ENCODE assay signal across 20 mouse cellular contexts in the genomic region with DNA sequence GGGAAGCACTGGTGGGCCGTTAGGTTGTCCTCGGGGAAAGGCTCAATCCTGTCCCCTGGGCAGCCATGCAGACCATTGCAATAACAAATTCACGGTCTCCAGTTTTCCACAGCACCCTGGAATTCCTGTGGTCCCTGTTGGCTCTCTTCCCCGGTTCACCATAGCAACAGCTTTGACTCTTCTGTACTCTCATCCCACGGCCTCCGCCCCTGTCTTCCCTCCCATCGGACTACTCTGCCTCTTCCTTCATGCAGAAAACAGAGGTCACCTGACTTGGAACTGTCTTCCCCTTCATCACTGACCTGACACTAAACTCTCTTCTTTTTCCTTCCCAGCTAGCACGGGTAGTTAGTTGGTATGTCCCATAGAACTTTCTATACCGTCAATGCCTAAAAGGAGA. TPM values are rescaled to one million over a fixed set of nuclear protein-coding genes. Genes with fewer than 3 reads are reported as not detected.
DNase-seq lines count a peak whose midpoint lies in the region; ATAC-seq and TF ChIP-seq lines count a peak whose summit lies in the region.
"Had no signal": no experiment of that assay in that cellular context is flagged by ENCODE, and none has a peak within 500 bp of the region (broad histone marks: within the 10 kb centered on the region; RNA-seq: fewer than 3 reads in every experiment).

No protein-coding gene starts in this region.

- intact Hi-C loops in left cerebral cortex, postnatal 4 days (cut with DNase I), result no loop called here

- 0 out of 2 replicates have a peak, but pooled peaks have one; percentile 40 for ATAC-seq in hindbrain, postnatal 0 days
- no peak for ATAC-seq in neural tube, embryonic 11.5 days (ENCODE audit: insufficient read depth, low FRiP score, low TSS enrichment)
- no peak for ATAC-seq in neural tube, embryonic 15.5 days (ENCODE audit: low FRiP score)
- peak; percentile 70 for ATAC-seq in Patski
- ATAC-seq: forebrain, postnatal 0 days; midbrain, embryonic 16.5 days had no signal

- no peak for TF ChIP-seq CTCF in hindbrain, postnatal 0 days (IDR thresholded peaks at IDR 0.05; ENCODE audit: low read depth)
- no peak for TF ChIP-seq CTCF in Patski (IDR thresholded peaks at IDR 0.05)

- WGBS in hindbrain, postnatal 0 days, result 44% methylated on average over 9 of the region's 9 CpGs
- WGBS in hindbrain, embryonic 10.5 days, result 76% methylated on average over 9 of the region's 9 CpGs
- 85% methylated on average over 9 of the region's 9 CpGs for WGBS in neural tube, embryonic 11.5 days
- 73% methylated on average over 9 of the region's 9 CpGs for WGBS in neural tube, embryonic 15.5 days

- H3K4me3 ChIP-seq in hindbrain, postnatal 0 days (ENCODE audit: low read length), result no peak overlapping the region
- no peak overlapping the region for H3K4me3 ChIP-seq in hindbrain, embryonic 10.5 days
- H3K4me3 ChIP-seq in neural tube, embryonic 11.5 days (ENCODE audit: low read depth, low read length), result no peak overlapping the region
- H3K4me3 ChIP-seq in neural tube, embryonic 15.5 days (replicated peaks), result no peak overlapping the region
- H3K4me3 ChIP-seq: left cerebral cortex, adult 2 months; limb, embryonic 10.5 days; neural tube, embryonic 12.5 days had no signal

- CTCF ChIA-PET in Patski (lab: Charles Lee), result interaction anchor here (0.6 kb wide), 1 partner anchor 27 kb away, joined by 3 read pairs; no protein-coding TSS in a partner anchor

- no peaks in the 10 kb centered on the region for H3K27me3 ChIP-seq in hindbrain, postnatal 0 days (ENCODE audit: insufficient read depth, low read length)
- H3K27me3 ChIP-seq in hindbrain, embryonic 10.5 days (ENCODE audit: insufficient read depth, poor library complexity, severe bottlenecking), result no peaks in the 10 kb centered on the region
- no peaks in the 10 kb centered on the region for H3K27me3 ChIP-seq in neural tube, embryonic 11.5 days (ENCODE audit: control insufficient read depth, insufficient read depth, low read length)
- no peaks in the 10 kb centered on the region for H3K27me3 ChIP-seq in neural tube, embryonic 15.5 days (replicated peaks)
- no peaks in the 10 kb centered on the region for H3K27me3 ChIP-seq in Patski
- H3K27me3 ChIP-seq: embryonic facial prominence, embryonic 15.5 days; neural tube, embryonic 12.5 days had no signal

- in situ Hi-C loops in Patski (cut with MboI; ENCODE audit: low pct_unique_long_range_greater_than_20kb), result no loop called here

- no peaks in the 10 kb centered on the region for H3K36me3 ChIP-seq in hindbrain, postnatal 0 days (ENCODE audit: insufficient read depth, low read length)
- H3K36me3 ChIP-seq in hindbrain, embryonic 10.5 days, result no peaks in the 10 kb centered on the region
- H3K36me3 ChIP-seq in neural tube, embryonic 11.5 days (ENCODE audit: control insufficient read depth, insufficient read depth, low read length), result no peaks in the 10 kb centered on the region
- H3K36me3 ChIP-seq in neural tube, embryonic 15.5 days, result no peaks in the 10 kb centered on the region
- H3K36me3 ChIP-seq: embryonic facial prominence, embryonic 15.5 days; limb, embryonic 10.5 days; neural tube, embryonic 12.5 days had no signal

- H3K27ac ChIP-seq in hindbrain, postnatal 0 days, result no peak overlapping the region
- H3K27ac ChIP-seq in hindbrain, embryonic 10.5 days, result no peak overlapping the region
- H3K27ac ChIP-seq in neural tube, embryonic 11.5 days (ENCODE audit: low read depth, low read length), result no peak overlapping the region
- no peak overlapping the region for H3K27ac ChIP-seq in neural tube, embryonic 15.5 days (replicated peaks)
- H3K27ac ChIP-seq: embryonic facial prominence, embryonic 15.5 days; hindbrain, embryonic 14.5 days; left cerebral cortex, adult 2 months; limb, embryonic 10.5 days; neural tube, embryonic 12.5 days had no signal

- no peak overlapping the region for H3K9ac ChIP-seq in hindbrain, postnatal 0 days (replicated peaks; ENCODE audit: low read length)
- H3K9ac ChIP-seq in neural tube, embryonic 11.5 days (ENCODE audit: low read length), result no peak overlapping the region
- no peak overlapping the region for H3K9ac ChIP-seq in neural tube, embryonic 15.5 days (replicated peaks)
- H3K9ac ChIP-seq: embryonic facial prominence, embryonic 15.5 days; forebrain, postnatal 0 days; hindbrain, embryonic 14.5 days; liver, postnatal 0 days; neural tube, embryonic 12.5 days had no signal

- H3K4me2 ChIP-seq in hindbrain, postnatal 0 days (ENCODE audit: low read depth, low read length), result no peak overlapping the region
- no peak overlapping the region for H3K4me2 ChIP-seq in neural tube, embryonic 11.5 days (ENCODE audit: low read depth)
- no peak overlapping the region for H3K4me2 ChIP-seq in neural tube, embryonic 15.5 days

- H3K4me1 ChIP-seq in hindbrain, postnatal 0 days (ENCODE audit: insufficient read depth, low read length), result no peaks in the 10 kb centered on the region; the same call in none of the 2 replicates
- peaks cover 17% of the 10 kb centered on the region for H3K4me1 ChIP-seq in hindbrain, embryonic 10.5 days (replicated peaks)
- H3K4me1 ChIP-seq in neural tube, embryonic 11.5 days (ENCODE audit: control insufficient read depth, insufficient read depth, low read length), result no peaks in the 10 kb centered on the region
- 0 out of 2 replicates have a peak, but pooled peaks cover 3% of the 10 kb centered on the region for H3K4me1 ChIP-seq in neural tube, embryonic 15.5 days
- H3K4me1 ChIP-seq: embryonic facial prominence, embryonic 15.5 days had no signal

- POLR2A ChIA-PET in Patski (lab: Charles Lee), result interaction anchor here (0.6 kb wide), 1 partner anchor 11 kb away, joined by 4 read pairs; no protein-coding TSS in a partner anchor

- peak; percentile 32 for DNase-seq in hindbrain, postnatal 0 days (ENCODE audit: low spot score)
- DNase-seq in hindbrain, embryonic 10.5 days (ENCODE audit: low spot score), result no peak
- peak; percentile 7 for DNase-seq in neural tube, embryonic 11.5 days (ENCODE audit: low spot score)
- no peak for DNase-seq in Patski (ENCODE audit: low read depth, low spot score)
- DNase-seq in kidney, postnatal 4 days, result peak; percentile 26 to 46
- no peak for DNase-seq in layer of hippocampus, postnatal 25 days (ENCODE audit: extremely low spot score in 1 of 2, low spot score in 1 of 2)
- no peak for DNase-seq in left cerebral cortex, postnatal 4 days
- DNase-seq: B cell, adult 2 months; cerebellum, adult 11 months; forebrain, postnatal 0 days; spleen, adult 18-20 months; thymus, adult 18-20 months had no signal

- no peaks in the 10 kb centered on the region for H3K9me3 ChIP-seq in hindbrain, postnatal 0 days (ENCODE audit: low read length)
- H3K9me3 ChIP-seq in hindbrain, embryonic 10.5 days, result no peaks in the 10 kb centered on the region
- H3K9me3 ChIP-seq in neural tube, embryonic 11.5 days (ENCODE audit: control insufficient read depth, low read length), result no peaks in the 10 kb centered on the region
- H3K9me3 ChIP-seq in neural tube, embryonic 15.5 days (replicated peaks), result no peaks in the 10 kb centered on the region
- H3K9me3 ChIP-seq: embryonic facial prominence, embryonic 15.5 days; limb, embryonic 10.5 days; neural tube, embryonic 12.5 days had no signal

RNA-seq across cellular contexts. Expression of gene P2rx7, which starts 7.4 kb away (rescaled TPM):
- 13.5 and 16.2 TPM in 2 replicates for total RNA-seq in hindbrain, postnatal 0 days (2014; rRNA removed)
- polyA plus RNA-seq in hindbrain, postnatal 0 days (2015; fragmentation: Nextera tagmentation; extraction: Ambion mirVana), result 7.1 and 7.3 TPM in 2 replicates
- polyA plus RNA-seq in hindbrain, embryonic 10.5 days (2016; fragmentation: Nextera tagmentation; extraction: Ambion mirVana), result 0.73 and 2.1 TPM in 2 replicates
- 1.6 and 2.4 TPM in 2 replicates for polyA plus RNA-seq in neural tube, embryonic 11.5 days (2014; fragmentation: Nextera tagmentation; extraction: Ambion mirVana)
- 5.0 and 5.9 TPM in 2 replicates for polyA plus RNA-seq in neural tube, embryonic 15.5 days (2015; fragmentation: Nextera tagmentation; extraction: Ambion mirVana)
- 0.04 TPM for polyA plus RNA-seq in Patski (2021)
- total RNA-seq in layer of hippocampus, postnatal 25 days (2021), result 10 to 100 TPM in 1 of 2 experiments, 1 to 10 TPM in 1; 7.0 to 10.8 TPM
- 1 to 10 TPM; 4.1 to 5.0 TPM for total RNA-seq in left cerebral cortex, postnatal 4 days (2021)
- polyA plus RNA-seq: limb, embryonic 10.5 days had no signal

RNA-seq across cellular contexts. Expression of gene Ift81, which starts 22.0 kb away (rescaled TPM):
- total RNA-seq in hindbrain, postnatal 0 days (2014; rRNA removed), result 21.3 and 32.3 TPM in 2 replicates
- polyA plus RNA-seq in hindbrain, postnatal 0 days (2015; fragmentation: Nextera tagmentation; extraction: Ambion mirVana), result 66.3 and 66.5 TPM in 2 replicates
- polyA plus RNA-seq in hindbrain, embryonic 10.5 days (2016; fragmentation: Nextera tagmentation; extraction: Ambion mirVana), result 39.6 and 45.3 TPM in 2 replicates
- polyA plus RNA-seq in neural tube, embryonic 11.5 days (2014; fragmentation: Nextera tagmentation; extraction: Ambion mirVana), result 41.2 and 44.7 TPM in 2 replicates
- 59.2 and 60.6 TPM in 2 replicates for polyA plus RNA-seq in neural tube, embryonic 15.5 days (2015; fragmentation: Nextera tagmentation; extraction: Ambion mirVana)
- polyA plus RNA-seq in Patski (2021), result 48.3 TPM
- total RNA-seq in layer of hippocampus, postnatal 25 days (2021), result 10 to 100 TPM; 34.5 to 37.4 TPM
- total RNA-seq in left cerebral cortex, postnatal 4 days (2021), result 10 to 100 TPM; 38.3 to 49.6 TPM

Comparison
In these comparisons a context has a peak if more than half of its experiments do, and no peak if none do; other contexts are left out.
1. DNase-seq: peak in hindbrain, postnatal 0 days (single experiment), neural tube, embryonic 11.5 days (single experiment) and kidney, postnatal 4 days (2 of 2); none in hindbrain, embryonic 10.5 days (single experiment), Patski (single experiment), layer of hippocampus, postnatal 25 days (0 of 2) and left cerebral cortex, postnatal 4 days (single experiment).
2. ATAC-seq: peak in hindbrain, postnatal 0 days (single experiment) and Patski (single experiment); none in neural tube, embryonic 11.5 days (single experiment) and neural tube, embryonic 15.5 days (single experiment).